Mouse (Mus musculus) cerebral cortex, adult 2 months (tissue): ENCODE data around the gene Fbxo31.

Experiments used
- WGBS: fragments of 180-500 bp; shearing (Covaris S2); methylation state at CpG from one replicate; pipeline ENCODE4 v1.1.7; 2018; 5-methylcytosine and 5-hydroxymethylcytosine counted together

Fbxo31 gene

DNA sequence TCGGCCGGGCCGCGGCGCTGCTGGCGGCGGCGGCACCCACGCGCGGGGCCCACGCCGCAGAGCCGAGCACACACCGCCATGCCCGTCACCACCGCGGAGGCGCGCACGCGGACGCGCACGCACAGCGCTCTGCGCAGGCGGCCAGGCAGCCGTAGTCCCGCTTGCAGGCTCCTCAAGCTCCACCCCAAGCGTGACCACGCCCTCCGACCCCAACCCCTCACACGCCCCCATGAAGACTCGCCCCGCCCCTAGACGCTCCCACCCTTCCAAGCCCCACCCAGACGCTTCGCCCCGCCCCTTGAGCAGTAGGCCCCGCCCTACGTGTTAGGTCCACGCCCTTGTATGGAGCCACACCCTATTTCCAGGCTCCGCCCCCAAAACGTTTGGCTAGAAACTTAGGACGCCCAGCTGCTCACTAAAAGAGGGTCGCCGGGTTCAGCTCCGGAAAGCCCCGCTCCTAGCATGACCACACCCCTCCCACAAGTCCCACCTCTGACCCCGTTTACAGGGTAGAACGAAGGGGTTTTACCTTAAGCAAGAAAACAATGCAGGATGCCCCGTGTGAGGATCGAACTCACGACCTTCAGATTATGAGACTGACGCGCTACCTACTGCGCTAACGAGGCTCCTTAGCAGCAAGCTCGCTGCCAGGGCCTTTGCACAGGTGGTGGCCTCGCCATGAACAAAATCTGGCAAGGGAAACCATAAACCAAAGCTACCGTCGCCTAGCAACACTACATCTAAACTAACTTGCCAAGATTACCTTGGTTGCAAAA, at the start of gene Fbxo31:
Gene Fbxo31, minus strand, starts transcription at position 131 of the 776 bp plus-strand sequence.
- WGBS: 1% methylated on average over 62 of the region's 63 CpGs

DNA sequence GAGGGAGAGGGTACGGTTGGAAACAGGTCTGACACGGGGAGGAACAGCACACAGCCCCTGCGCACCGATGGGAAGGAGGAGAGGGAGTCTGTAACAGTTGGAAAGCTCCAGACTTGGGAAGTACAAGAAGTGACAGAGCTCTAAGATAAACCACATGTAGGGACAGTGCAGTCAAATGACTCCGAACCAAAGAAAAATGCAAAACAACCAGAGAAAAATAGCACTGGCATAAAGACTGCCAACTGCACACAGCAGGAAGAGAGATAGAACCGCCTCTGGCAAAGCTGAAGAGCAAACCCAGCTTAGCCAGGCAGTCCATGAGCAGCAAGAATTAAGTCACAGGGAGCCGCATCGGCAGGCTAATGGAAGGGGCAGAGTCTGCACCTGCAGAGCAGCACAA, 44.4 kb upstream of the Fbxo31 start:
- WGBS: 31% methylated on average over 8 of the region's 8 CpGs

DNA sequence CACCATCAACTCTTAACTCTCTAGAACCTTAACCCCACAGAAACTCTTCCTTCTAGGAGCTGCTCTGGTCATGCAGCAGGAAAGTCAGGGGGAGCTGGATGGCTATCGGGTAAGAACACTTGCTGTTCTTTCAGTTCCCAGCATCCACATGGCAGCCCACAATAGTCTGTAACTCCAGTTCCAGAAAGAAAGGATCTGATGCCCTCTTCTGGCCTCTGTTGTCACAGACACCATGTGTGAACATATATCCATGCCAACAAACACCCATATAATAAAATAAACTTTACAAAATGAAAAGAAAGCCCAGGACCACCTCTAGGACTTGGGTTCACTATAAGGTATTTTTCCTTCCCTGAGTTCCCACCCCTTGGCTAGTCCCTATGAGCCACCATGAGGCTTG, 43.3 kb upstream of the Fbxo31 start:
- 19% methylated on average over 1 of the region's 1 CpGs for WGBS

DNA sequence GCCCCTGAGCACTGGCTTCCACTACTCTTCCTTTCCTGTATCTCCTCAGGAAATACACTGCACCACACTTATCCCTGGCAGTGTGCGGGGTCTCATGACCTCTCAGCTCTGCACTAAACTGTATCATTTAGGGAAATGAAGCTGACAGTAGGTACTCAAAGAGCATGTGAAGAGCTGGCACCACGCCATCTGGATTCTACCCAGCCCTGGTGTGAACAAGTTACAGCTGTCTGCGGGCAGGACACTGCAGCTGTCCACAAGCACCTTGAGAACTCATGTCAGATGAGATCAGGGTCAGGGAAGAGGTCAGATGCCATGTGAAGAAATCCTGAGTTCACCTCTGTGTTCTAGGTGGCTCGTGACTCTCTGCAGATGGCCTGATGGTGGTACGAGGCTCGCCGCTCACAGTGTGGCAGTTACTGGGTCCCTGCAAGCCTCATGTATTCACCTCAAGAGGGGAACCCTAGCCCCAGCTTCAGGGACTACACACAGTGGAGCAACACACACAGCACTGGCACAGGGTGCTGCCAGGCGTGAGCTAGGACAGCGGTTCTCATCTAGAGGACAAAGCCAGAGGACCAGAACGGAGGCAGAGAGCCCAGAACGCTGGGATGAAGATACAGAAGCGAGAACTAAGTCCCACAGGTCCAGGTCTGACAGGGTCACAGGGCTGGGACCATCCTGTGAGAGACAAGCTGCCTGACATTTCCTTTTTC, 42.4 kb upstream of the Fbxo31 start:
- 73% methylated on average over 12 of the region's 12 CpGs for WGBS

DNA sequence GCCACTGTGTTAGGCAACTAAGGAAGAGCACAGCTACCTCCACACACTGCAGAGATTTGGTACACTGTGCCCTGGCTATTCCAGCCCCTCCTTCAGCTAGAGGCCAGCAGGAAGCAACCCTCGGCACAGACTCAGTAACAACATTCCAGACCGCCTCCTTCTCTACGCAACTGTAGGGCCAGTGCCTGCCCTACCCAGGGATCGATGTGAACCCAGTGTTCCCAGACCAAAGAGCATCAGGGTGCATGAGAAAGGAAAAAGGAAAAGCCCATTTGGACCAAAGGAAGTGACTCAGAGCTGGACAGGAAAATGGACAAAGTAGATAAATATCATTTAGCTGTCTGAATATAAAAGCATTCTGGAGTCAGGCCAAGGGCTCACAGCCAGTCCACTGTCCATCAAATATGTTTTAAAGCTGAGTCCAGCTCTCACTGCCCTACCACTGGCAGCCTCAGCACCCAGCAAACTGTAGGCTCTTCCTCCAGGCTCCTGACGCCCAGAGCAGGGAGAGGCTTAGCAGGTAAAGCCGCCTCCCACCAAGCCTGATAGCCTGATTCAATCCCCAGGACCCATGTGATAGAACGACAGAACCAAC, 40.9 kb upstream of the Fbxo31 start:
- WGBS: 49% methylated on average over 7 of the region's 7 CpGs

DNA sequence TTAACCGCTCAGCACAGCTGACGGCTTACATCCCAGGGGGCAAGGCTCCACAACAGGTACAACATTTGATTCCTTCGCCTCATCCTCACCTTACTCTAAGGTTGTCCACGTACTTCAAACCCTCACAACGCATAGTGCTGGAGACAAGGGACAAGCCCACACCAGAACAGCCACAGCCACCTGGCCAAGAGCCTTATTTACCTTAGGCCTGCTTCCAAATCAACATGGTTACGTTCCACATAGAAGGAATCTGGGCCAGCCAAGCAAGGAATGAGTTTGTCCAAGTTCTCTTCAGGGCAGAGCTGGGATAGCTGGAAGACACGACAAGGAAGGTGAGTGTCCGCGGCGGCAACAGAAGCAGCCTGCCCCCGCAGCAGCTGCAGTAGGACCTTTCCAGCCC, 31.3 kb upstream of the Fbxo31 start:
- 63% methylated on average over 11 of the region's 11 CpGs for WGBS

DNA sequence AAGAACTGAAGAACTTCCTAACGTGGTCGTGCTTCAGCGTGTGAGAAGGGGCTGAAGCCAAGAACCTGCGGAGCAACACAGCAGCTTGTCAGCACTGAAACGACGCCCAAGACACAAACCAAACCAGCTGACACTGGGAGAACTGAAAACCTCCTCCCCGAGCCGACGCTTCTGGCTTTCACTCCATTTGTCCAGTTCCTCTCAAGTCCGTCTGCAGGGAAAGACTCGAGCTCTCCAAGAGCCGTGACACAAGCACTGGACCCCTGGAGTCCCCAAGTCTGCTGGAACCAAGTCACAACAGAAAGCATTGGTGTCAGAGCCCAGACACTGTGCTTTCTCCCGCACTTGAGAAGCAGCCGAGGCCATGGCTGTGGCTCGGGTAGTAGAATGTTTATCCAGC, 30.6 kb upstream of the Fbxo31 start:
- WGBS: 63% methylated on average over 15 of the region's 15 CpGs

DNA sequence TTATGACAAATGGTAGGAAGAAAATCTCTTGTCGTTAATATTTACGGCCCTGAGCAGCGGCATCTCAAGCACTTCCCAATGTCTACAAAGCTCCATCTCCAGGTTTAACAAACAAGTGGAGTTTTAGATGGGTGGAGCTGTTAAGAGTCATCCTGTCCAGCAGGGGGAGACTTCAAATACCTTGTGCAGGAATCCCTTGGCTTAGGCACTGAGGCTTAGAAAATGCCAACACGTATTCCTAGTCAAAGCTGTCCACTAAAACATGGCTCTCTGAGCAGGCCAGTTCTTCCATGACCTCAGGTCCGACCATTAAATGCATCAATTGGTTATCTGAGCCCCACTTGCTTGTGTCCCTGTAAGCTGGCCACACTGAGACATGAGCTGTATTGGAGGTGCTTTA, 29.1 kb upstream of the Fbxo31 start:
- WGBS: 82% methylated on average over 5 of the region's 5 CpGs

DNA sequence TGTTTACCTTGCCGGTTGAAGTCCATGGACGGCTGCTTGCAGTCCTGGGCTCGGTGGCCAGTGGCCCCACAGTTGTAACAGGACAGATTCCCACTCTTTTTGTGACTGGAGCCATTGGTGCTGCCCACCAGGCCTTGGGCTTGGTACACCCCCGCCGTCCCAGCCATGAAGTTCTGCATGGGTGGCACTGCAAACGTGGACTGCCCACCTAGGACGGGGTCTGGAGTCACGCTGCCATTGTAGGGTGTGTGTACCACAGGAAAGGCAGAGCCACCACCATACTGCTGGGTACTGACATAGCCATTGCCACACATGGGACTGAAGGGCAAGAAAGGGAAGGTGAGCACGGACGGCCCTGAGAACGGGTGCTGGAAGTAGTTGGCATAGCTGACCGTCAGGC, 25.2 kb upstream of the Fbxo31 start:
- WGBS: 87% methylated on average over 12 of the region's 12 CpGs

DNA sequence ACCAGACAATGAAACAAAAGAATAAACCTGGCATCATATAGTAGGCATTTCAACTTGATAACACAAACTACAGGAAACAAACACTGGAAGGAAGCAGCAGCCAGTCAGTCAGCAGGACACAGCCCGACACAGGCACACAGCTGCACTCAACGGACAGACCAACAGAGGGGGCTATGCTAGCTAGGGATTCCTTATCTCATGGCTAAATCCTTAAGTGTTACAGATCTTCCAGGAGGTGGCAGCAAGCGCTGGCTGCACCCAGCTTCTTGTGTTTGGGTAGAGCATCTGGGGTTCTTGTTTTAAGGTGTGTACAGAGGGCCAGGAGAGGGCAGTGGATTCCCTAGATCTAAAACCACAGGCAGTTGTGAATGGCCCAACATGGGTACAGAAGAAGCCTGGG, 24.3 kb upstream of the Fbxo31 start:
- WGBS: 7% methylated on average over 3 of the region's 3 CpGs

DNA sequence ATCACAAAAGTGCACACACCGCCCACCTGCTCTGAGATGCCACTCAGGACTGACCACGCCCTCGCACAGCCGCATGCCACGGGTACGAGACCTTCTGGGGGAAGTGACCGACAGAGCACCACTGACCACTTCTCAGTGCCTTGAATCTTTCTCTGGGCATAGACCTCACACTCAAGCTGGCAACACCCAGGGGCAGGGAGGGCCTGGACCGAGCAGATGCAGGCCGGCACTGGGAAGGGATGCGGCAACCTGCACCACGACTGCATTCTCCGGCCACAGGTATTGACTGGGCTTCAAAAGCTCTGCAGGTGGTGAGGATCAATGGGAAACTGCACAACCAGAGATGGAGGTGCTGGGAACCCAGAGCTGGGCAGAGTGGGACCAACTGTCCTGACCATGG, 23.8 kb upstream of the Fbxo31 start:
- WGBS: 92% methylated on average over 12 of the region's 12 CpGs

DNA sequence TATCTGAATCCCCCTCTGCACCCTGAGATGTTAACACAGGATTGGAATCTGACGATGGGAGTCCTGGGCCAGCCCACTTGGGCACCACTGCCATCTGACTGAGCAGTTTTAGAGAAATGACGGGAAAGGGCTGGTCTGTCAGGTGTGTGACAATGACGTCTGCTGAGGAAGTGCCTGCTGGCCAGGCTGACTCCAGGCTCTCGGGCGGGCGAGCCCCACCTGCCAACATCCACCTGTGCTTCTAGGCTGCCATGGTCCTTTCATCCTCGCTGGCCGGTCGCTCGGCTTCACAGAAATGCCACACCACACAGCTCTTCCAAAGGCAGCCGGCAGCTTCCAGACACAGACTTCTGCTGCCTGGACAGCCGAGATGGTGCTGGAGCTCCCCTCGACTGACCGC, 21.2 kb upstream of the Fbxo31 start:
- WGBS: 80% methylated on average over 14 of the region's 14 CpGs

DNA sequence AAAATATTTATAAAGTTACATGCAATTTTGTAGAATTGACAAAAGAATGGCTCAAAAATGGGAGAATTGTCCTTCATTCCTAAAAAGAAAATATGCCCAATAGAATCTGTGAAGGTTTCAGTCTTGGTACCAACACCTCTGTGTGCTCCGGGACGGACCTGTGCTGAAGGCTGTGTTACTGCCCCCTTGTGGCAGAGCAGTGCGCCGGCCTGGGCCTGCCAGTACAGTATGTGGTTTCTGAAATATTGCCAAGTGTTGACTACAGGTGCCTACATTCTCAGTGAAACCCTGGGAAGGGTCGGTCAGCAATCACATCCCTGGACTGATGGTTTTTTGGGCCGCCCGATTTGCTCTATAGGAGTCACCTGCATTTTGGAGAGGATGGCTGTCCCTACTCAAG, 20.3 kb upstream of the Fbxo31 start:
- WGBS: 21% methylated on average over 7 of the region's 7 CpGs

DNA sequence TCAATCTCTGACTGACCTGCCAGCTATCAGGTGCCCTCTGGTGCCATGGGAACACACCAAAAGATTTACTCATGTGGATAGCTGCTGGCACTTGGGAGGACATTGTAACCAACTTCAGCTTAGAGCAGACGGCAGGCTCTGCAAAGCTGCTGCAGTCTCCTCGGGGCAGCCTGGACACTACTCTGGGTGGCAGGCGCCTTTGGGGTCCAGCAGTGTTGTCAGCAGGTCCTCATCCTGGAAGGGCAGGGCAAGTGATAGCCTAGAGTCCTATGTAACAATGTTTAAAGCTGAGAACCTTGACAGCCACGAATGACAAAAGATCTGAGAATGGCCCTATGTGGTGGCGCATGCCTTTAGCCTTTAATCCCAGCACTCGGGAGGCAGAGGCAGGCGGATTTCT, 19.6 kb upstream of the Fbxo31 start:
- 84% methylated on average over 7 of the region's 7 CpGs for WGBS

DNA sequence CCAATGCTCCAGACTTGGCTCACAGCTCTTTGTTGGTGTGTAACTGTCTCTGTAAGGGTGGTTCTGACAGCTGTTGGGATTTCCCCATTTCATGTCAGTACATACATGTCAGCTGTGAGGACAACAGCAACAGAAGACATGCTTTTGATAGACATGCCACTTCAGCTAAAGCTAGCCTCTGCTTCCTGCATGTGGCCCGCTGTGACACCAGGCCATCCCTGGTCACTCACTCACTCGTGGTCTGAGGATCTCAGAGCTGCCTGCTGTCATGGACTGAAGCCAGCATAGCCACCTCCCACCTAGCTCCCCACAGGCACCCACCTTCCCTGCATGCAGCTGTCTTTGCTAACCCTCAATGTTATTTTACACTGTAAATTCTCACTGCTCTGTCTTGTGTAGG, 18.9 kb upstream of the Fbxo31 start:
- 44% methylated on average over 2 of the region's 2 CpGs for WGBS

DNA sequence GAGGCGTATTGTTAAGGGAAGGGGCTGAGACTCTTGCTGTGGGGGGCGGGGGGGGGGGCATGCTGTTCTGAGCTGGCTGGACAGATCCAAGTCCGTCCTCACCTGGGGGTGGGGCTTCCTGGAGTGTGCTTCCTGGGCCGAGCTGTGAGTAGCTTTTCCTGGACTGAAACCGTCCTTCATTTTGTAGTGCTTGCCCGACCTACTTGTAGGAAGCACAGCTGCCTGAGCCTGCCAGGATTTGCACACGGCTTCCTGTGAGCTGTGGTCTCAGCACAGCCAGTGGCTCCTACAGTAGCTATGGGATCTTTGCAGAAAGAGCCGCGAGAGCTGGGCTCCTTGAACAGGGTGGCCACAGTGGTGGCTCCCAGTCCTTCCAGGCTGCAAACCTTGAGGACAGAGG, 15.4 kb upstream of the Fbxo31 start:
- WGBS: 28% methylated on average over 9 of the region's 9 CpGs

DNA sequence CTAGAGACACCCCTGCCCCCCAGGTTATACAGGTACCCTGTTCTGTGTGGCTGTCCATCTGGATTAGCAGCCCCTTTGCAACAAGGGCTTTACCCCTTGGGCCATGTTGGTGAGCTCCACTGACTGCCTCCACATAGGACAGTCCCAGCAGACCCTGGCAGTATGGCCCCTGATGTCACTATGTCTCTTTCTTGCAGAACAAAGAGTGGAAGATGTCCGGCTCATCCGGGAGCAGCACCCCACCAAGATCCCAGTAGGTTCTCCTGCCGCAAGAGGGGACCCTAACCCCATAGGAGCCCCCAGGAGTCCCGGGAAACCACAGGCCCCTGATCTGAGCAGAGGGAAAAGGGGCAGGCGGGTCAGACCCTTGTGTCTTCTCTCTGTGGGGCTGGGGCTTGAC, 14.7 kb upstream of the Fbxo31 start:
- WGBS: 81% methylated on average over 5 of the region's 5 CpGs

DNA sequence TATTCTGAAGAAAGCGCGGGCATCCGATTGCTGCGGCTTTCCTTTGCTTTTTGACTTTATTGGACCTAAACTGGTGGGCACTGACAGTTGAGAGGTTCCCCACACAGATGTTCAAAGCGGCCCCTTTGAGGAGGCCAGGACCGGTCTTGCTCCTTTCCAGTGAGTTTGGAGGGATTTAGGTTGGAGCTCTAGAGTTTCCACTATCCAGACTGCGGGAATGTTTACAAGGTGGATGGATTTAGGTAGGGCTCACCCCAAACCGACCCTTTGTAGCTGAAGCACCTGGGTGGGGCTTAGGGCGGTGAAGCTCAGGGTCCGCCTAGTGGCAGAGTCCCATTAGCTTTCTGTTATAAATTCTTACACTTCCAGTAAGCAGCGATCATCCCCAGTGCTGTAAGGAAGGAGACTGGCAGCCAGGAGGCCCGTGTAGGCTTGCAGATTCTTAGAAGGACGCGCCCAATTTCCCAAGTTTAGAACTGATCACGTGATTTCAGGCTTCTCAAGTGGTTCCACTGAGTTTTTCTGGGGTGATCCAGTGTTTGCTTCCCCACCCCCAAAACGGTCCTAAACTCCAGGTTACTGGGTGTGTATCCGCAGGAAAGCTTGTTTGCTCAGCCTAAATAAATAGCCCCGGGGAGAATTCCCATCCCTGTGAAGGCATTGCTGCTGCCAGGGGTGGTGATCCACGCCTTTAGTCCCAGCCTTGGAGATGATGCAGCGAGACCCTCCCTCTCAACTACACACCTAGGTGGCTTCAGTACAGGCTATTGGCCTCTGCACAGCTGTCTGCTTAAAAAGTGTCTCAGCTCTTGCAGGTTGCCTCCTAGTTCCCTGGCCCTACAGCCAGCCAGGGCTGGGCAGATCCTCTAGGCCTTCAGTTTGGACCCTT, 12.8 kb upstream of the Fbxo31 start:
- 12% methylated on average over 20 of the region's 20 CpGs for WGBS

DNA sequence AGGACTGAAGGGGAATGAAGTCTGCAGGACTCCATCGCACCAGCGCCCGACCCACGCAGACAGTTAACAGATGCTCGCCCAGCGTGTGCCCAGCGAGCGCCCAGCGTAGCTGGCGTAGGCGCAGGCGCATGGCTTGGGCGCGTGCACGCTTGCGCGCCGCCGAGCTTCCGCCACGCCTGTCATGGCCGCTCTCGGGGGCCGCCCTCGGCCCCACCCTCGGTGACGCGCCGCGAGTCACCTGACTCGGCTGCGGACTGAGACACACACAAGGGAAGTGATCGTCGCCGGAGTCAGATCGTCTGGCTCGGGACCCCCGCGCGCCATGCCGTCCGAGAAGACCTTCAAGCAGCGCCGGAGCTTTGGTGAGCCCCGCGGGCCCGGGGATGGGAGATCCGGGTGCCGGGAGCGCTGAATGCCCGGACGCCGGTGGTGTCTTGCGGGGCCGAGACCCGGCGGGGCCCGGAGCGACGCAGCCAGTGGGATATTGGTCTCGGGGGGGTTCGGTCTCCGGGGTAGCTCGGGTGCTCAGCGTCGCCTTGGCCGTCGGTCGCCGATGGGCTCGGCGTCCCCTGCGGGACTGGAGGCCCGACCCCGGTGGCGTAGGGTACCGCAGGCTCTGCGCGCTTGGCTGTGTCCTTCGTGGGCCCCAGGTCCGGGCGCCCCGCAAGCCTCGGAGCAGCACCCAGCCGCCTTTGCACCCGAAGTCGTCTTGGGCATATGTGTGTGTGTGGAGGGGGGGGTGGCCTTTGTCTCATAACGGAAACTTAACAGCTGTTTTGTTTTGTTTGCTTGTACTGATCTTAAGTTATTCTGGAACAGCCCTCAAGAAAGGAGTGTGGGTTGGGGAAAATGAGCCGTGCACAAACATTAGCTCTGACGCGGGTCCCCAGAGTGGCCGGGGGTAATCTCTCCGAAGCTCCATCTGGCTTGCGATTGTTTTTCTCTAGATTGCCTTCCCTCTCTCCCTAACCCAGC, 11.9 kb upstream of the Fbxo31 start, which contains the start of gene Map1lc3b:
Gene Map1lc3b, plus strand, starts transcription at position 159 of the 975 bp plus-strand sequence.
- under 1% methylated on average over 94 of the region's 94 CpGs for WGBS

DNA sequence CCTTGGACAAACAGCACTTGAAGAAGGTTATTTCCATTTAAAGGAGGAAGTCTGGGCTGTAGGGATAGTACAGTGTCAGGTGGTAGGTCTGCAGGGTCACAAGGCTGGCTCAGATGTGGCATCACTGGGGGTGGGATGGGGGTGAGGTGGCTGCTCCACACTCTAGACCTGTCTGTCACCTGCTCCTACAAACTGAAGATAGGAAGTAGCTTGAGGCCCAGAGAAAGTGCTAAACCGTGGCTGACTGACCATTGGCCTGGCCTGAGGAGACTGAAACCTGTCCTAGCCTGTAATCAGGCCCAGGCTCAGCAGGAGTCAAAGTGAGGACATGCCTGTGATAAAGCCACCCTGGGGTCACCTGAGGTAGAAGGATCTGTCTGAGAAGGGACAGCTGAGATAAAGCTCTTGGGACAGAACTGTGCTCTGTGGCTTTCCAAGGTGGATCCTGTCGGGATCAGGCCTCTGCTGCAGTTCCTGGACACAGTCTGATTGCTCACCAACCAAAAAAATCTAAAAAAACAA, 10.7 kb upstream of the Fbxo31 start:
- 37% methylated on average over 2 of the region's 2 CpGs for WGBS
